Mouse (Mus musculus): ENCODE measurements at regions not wholly inside any gene's neighbourhood (a gene's known extent, or its start where the extent isn't known, plus 50 kb on each side); places are given as distances from the start of the nearest gene placed in this dataset.

- Histone ChIP-seq H3K9ac (replicated peaks; ENCODE audit: low read length) (no peak overlapping the region), H3K4me3 (ENCODE audit: low read length) (no peak overlapping the region), H3K9me3 (ENCODE audit: low read length) (no peaks in the 10 kb centered on the region), H3K4me2 (ENCODE audit: low read depth, low read length) (no peak overlapping the region), H3K27ac (no peak overlapping the region), H3K27me3 (ENCODE audit: insufficient read depth, low read length) (no peaks in the 10 kb centered on the region), H3K36me3 (ENCODE audit: insufficient read depth, low read length) (no peaks in the 10 kb centered on the region), H3K4me1 (ENCODE audit: insufficient read depth, low read length) (no peaks in the 10 kb centered on the region)
- DNase-seq (ENCODE audit: low spot score) (no peak), ATAC-seq (no peak)
- 75% methylated on average over 16 of the region's 16 CpGs for WGBS
- TF ChIP-seq CTCF (IDR thresholded peaks at IDR 0.05; ENCODE audit: low read depth): no peak
These were observed 131.4 kb upstream of the Gm15217 start for GRCm38 (mm10) chr14:46247491-46248484.

- Histone ChIP-seq H3K27ac (no peak overlapping the region), H3K27me3 (ENCODE audit: insufficient read depth, low read length) (no peaks in the 10 kb centered on the region), H3K4me1 (ENCODE audit: insufficient read depth, low read length) (no peaks in the 10 kb centered on the region), H3K9me3 (ENCODE audit: low read length) (no peaks in the 10 kb centered on the region), H3K4me2 (ENCODE audit: low read depth, low read length) (no peak overlapping the region), H3K9ac (replicated peaks; ENCODE audit: low read length) (no peak overlapping the region), H3K4me3 (ENCODE audit: low read length) (no peak overlapping the region), H3K36me3 (ENCODE audit: insufficient read depth, low read length) (no peaks in the 10 kb centered on the region)
- ATAC-seq (no peak), DNase-seq (ENCODE audit: low spot score) (no peak)
- no peak for TF ChIP-seq CTCF (IDR thresholded peaks at IDR 0.05; ENCODE audit: low read depth)
- 83% methylated on average over 3 of the region's 3 CpGs for WGBS
These were observed 130.1 kb upstream of the Gm15217 start for GRCm38 (mm10) chr14:46249141-46249540.

GRCm38 (mm10) chr14:46255261-46255660, 124.0 kb upstream of the Gm15217 start:
- DNase-seq (ENCODE audit: low spot score): no peak
- ATAC-seq: no peak
- no peak overlapping the region for H3K9ac ChIP-seq (replicated peaks; ENCODE audit: low read length)
- no peaks in the 10 kb centered on the region for H3K4me1 ChIP-seq (ENCODE audit: insufficient read depth, low read length)
- H3K4me2 ChIP-seq (ENCODE audit: low read depth, low read length): no peak overlapping the region
- H3K36me3 ChIP-seq (ENCODE audit: insufficient read depth, low read length): no peaks in the 10 kb centered on the region
- no peaks in the 10 kb centered on the region for H3K9me3 ChIP-seq (ENCODE audit: low read length)
- no peak for TF ChIP-seq CTCF (IDR thresholded peaks at IDR 0.05; ENCODE audit: low read depth)
- H3K4me3 ChIP-seq (ENCODE audit: low read length): no peak overlapping the region
- no peaks in the 10 kb centered on the region for H3K27me3 ChIP-seq (ENCODE audit: insufficient read depth, low read length)
- no peak overlapping the region for H3K27ac ChIP-seq
- WGBS: 70% methylated on average over 3 of the region's 3 CpGs

- no peak for DNase-seq (ENCODE audit: low spot score)
- no peaks in the 10 kb centered on the region for H3K9me3 ChIP-seq (ENCODE audit: low read length)
- no peak overlapping the region for H3K4me3 ChIP-seq (ENCODE audit: low read length)
- WGBS: 0% methylated on average over 1 of the region's 1 CpGs
- no peak overlapping the region for H3K9ac ChIP-seq (replicated peaks; ENCODE audit: low read length)
- H3K36me3 ChIP-seq (ENCODE audit: insufficient read depth, low read length): no peaks in the 10 kb centered on the region
- H3K4me2 ChIP-seq (ENCODE audit: low read depth, low read length): no peak overlapping the region
- no peak for ATAC-seq
- no peaks in the 10 kb centered on the region for H3K27me3 ChIP-seq (ENCODE audit: insufficient read depth, low read length)
- TF ChIP-seq CTCF (IDR thresholded peaks at IDR 0.05; ENCODE audit: low read depth): no peak
- no peak overlapping the region for H3K27ac ChIP-seq
- no peaks in the 10 kb centered on the region for H3K4me1 ChIP-seq (ENCODE audit: insufficient read depth, low read length)
These were observed 122.9 kb upstream of the Gm15217 start for GRCm38 (mm10) chr14:46256336-46256735.

- Histone ChIP-seq H3K4me1 (ENCODE audit: insufficient read depth, low read length) (no peaks in the 10 kb centered on the region), H3K4me2 (ENCODE audit: low read depth, low read length) (no peak overlapping the region), H3K36me3 (ENCODE audit: insufficient read depth, low read length) (no peaks in the 10 kb centered on the region), H3K27me3 (ENCODE audit: insufficient read depth, low read length) (no peaks in the 10 kb centered on the region), H3K27ac (no peak overlapping the region), H3K9me3 (ENCODE audit: low read length) (no peaks in the 10 kb centered on the region), H3K9ac (replicated peaks; ENCODE audit: low read length) (no peak overlapping the region), H3K4me3 (ENCODE audit: low read length) (no peak overlapping the region)
- no peak for ATAC-seq
- DNase-seq (ENCODE audit: low spot score): no peak
- TF ChIP-seq CTCF (IDR thresholded peaks at IDR 0.05; ENCODE audit: low read depth): no peak
- 83% methylated on average over 4 of the region's 4 CpGs for WGBS
These were observed 121.9 kb upstream of the Gm15217 start for GRCm38 (mm10) chr14:46257311-46257710.

GRCm38 (mm10) chr14:46258551-46258950, 120.7 kb upstream of the Gm15217 start:
- Histone ChIP-seq H3K27ac (no peak overlapping the region), H3K27me3 (ENCODE audit: insufficient read depth, low read length) (no peaks in the 10 kb centered on the region), H3K36me3 (ENCODE audit: insufficient read depth, low read length) (no peaks in the 10 kb centered on the region), H3K4me1 (ENCODE audit: insufficient read depth, low read length) (no peaks in the 10 kb centered on the region), H3K9me3 (ENCODE audit: low read length) (no peaks in the 10 kb centered on the region), H3K9ac (replicated peaks; ENCODE audit: low read length) (no peak overlapping the region), H3K4me3 (ENCODE audit: low read length) (no peak overlapping the region), H3K4me2 (ENCODE audit: low read depth, low read length) (no peak overlapping the region)
- no peak for ATAC-seq
- WGBS: 82% methylated on average over 7 of the region's 7 CpGs
- DNase-seq (ENCODE audit: low spot score): no peak
- no peak for TF ChIP-seq CTCF (IDR thresholded peaks at IDR 0.05; ENCODE audit: low read depth)

Measured in hindbrain, postnatal 0 days (tissue).